Mouse (Mus musculus) erythroid progenitor cell, adult 5-6 weeks (primary cell): ENCODE measurements around the gene Kcnn3. TPM values are rescaled to one million over a fixed set of nuclear protein-coding genes. Genes with fewer than 3 reads are reported as not detected.
A peak's percentile ranks its signal among the peaks of the same experiment; 100 is the strongest.

Experiments used
- ATAC-seq: replicated peaks from 2 replicates; pipeline ENCODE4 v1.8.0; 2016; ENCODE audit warnings: moderate number of reproducible peaks, mild to moderate bottlenecking, moderate TSS enrichment, inconsistent platforms; ENCODE audit not compliant: poor library complexity, low FRiP score, severe bottlenecking
- total RNA-seq, 2 experiments: library from RNA; stranded (forward) in 1 of 2; stranded (reverse) in 1 of 2; fragments of 150-400 nt in 1 of 2; fragments of 186-747, 209-891 nt in 1 of 2; gene quantifications; 2 replicates each; pipeline versions ENCODE4 v1.2.3 to v1.2.4; 2015 to 2017; ENCODE audit warnings: low replicate concordance in 2 of 2

Kcnn3 gene
- total RNA-seq, 2 experiments from 2014 or later = not detected

DNA sequence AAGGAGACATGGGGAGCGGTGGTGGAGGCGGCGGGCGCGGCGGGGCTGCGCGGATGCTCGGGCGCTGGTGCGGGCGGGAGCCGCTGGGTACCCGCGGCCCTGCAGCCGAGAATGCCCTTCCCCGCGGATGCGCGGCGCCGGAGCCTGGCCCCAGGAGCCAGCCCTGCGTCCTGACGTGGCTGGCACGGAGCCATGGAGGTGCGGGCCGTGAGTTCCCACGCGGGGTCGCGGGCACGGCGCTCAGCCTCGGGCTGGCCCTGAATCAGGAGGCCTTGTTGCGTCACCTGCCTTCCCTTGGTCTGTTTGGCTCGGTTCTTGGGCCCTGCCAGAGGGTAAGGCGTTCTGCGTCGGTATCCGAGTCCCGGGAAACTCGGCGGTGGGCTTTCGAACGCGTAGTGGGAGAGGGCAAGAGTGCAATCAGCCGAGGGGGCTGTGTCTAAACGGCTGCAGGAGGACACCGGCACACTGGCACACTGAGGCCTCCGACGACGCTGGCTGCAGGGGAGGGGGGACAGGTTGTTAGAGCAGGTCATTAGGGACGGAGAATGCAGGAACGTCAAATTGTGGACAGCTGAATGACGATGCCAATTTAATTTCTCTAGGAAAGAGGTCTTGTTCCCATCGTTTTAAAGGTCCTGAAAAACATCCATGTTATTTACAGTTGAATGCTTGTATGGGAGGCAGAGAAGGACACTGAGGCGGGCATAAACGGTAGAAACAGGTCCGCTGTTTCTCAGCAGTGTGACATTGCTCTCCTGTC, 195.4 kb downstream of the Kcnn3 start:
- peak; percentile 39; the same call in 1 of the 2 replicates for ATAC-seq

DNA sequence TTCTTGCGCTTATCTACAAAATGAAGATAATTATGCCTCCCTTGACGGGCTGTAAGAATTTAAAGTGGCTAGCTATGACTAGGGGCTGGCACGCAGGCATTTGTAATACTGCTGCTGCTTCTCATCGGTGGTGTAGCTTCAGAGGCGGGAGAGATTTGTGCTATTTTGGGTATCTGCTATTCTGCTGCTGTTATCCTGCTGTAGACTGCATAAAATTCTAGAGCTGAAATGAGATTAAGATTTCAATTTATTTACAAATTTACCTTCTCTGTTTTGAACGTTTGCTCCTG, 195.9 kb downstream of the Kcnn3 start:
- ATAC-seq = no peak

DNA sequence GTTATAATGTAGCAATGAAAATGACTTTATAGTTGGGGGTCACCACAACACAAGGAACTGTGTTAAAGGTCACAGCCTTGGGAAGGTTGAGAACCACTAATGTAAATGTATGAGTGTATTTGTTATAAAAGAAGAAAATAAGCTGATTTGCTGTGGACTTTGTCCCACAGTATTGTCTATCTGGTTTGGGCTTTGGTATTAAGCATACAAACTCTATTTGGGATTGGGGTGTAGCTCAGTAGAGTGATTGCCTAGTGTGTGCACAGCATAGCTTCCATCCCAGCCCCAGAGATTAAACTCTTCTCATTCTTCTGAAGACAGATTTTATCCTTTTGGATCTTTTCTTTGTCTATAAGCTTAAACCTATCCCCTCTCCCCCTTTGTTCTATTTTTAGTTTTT, 202.1 kb downstream of the Kcnn3 start:
- ATAC-seq = no peak

DNA sequence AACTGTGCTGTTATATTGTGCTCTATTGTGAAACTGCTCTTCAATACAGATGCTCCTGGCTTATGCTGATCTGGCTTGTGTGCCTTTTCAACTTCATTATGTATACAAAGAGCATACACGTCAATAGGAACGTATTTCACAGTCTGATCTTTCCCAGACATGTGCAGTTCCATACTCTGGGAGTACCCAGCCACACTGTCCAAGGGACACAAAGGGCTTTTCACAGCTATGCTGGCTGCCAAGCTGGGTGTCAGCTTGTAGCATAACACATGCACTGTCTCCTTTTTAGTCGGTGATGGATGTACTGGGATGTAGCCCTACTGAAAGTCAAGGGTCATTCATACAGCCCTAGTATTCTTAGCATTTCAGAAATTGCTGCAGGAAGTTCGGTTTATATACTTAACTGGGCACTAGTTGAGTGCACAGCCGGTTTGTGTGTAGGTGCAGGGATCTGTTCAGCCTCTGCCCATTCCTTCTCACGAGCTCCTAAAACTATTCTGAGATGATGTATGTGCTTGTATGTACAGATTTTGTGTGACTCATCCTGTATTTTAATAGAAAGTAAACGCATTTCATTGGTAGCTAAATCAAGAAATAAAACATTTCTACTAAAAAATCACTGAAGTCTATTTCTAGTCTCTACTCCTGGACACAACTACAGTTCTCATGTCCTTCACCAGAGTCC, 203.6 kb downstream of the Kcnn3 start:
- no peak for ATAC-seq

Other genes starting within 250 kb of the Kcnn3 start
- gene Slc50a1, start 249.6 kb upstream of the Kcnn3 start, total RNA-seq (2015; ENCODE audit: low replicate concordance) = 17.7 and 35.6 TPM in 2 replicates
- 3.7 and 9.7 TPM in 2 replicates for gene Slc50a1, start 249.6 kb upstream of the Kcnn3 start, total RNA-seq (2017; ENCODE audit: low replicate concordance)
- gene Efna1, start 239.0 kb upstream of the Kcnn3 start, total RNA-seq (2015; ENCODE audit: low replicate concordance) = not detected in 2 replicates
- gene Efna1, start 239.0 kb upstream of the Kcnn3 start, total RNA-seq (2017; ENCODE audit: low replicate concordance) = not detected in 2 replicates
- gene Efna3, start 197.2 kb upstream of the Kcnn3 start, total RNA-seq (2015; ENCODE audit: low replicate concordance) = not detected in 2 replicates
- not detected in 2 replicates for gene Efna3, start 197.2 kb upstream of the Kcnn3 start, total RNA-seq (2017; ENCODE audit: low replicate concordance)
- gene Efna4, start 182.1 kb upstream of the Kcnn3 start, total RNA-seq (2015; ENCODE audit: low replicate concordance) = not detected in 2 replicates
- gene Efna4, start 182.1 kb upstream of the Kcnn3 start, total RNA-seq (2017; ENCODE audit: low replicate concordance) = not detected in 2 replicates
- gene Adam15, start 170.2 kb upstream of the Kcnn3 start, total RNA-seq (2015; ENCODE audit: low replicate concordance) = 6.5 and 13.8 TPM in 2 replicates
- 0.77 and 3.5 TPM in 2 replicates for gene Adam15, start 170.2 kb upstream of the Kcnn3 start, total RNA-seq (2017; ENCODE audit: low replicate concordance)
- gene Dcst2, start 158.2 kb upstream of the Kcnn3 start, total RNA-seq (2015; ENCODE audit: low replicate concordance) = not detected in 2 replicates
- not detected in 2 replicates for gene Dcst2, start 158.2 kb upstream of the Kcnn3 start, total RNA-seq (2017; ENCODE audit: low replicate concordance)
- gene Dcst1, start 154.9 kb upstream of the Kcnn3 start, total RNA-seq (2015; ENCODE audit: low replicate concordance) = not detected in 2 replicates
- not detected in 2 replicates for gene Dcst1, start 154.9 kb upstream of the Kcnn3 start, total RNA-seq (2017; ENCODE audit: low replicate concordance)
- 2.1 and 7.9 TPM in 2 replicates for gene Zbtb7b, start 125.4 kb upstream of the Kcnn3 start, total RNA-seq (2015; ENCODE audit: low replicate concordance)
- gene Zbtb7b, start 125.4 kb upstream of the Kcnn3 start, total RNA-seq (2017; ENCODE audit: low replicate concordance) = 5.1 and 8.9 TPM in 2 replicates
- gene Lenep, start 117.4 kb upstream of the Kcnn3 start, total RNA-seq (2015; ENCODE audit: low replicate concordance) = 1.4 TPM in 1 of 2 replicates, not detected in the other
- gene Lenep, start 117.4 kb upstream of the Kcnn3 start, total RNA-seq (2017; ENCODE audit: low replicate concordance) = not detected in 2 replicates
- gene Flad1, start 108.3 kb upstream of the Kcnn3 start, total RNA-seq (2015; ENCODE audit: low replicate concordance) = 1.1 and 5.4 TPM in 2 replicates
- 0.68 and 1.3 TPM in 2 replicates for gene Flad1, start 108.3 kb upstream of the Kcnn3 start, total RNA-seq (2017; ENCODE audit: low replicate concordance)
- 245 and 268 TPM in 2 replicates for gene Cks1b, start 101.8 kb upstream of the Kcnn3 start, total RNA-seq (2015; ENCODE audit: low replicate concordance)
- gene Cks1b, start 101.8 kb upstream of the Kcnn3 start, total RNA-seq (2017; ENCODE audit: low replicate concordance) = 102 and 103 TPM in 2 replicates
- 77.1 and 79.3 TPM in 2 replicates for gene Shc1, start 101.7 kb upstream of the Kcnn3 start, total RNA-seq (2015; ENCODE audit: low replicate concordance)
- gene Shc1, start 101.7 kb upstream of the Kcnn3 start, total RNA-seq (2017; ENCODE audit: low replicate concordance) = 49.7 and 59.3 TPM in 2 replicates
- 10.9 and 19.1 TPM in 2 replicates for gene Pygo2, start 90.0 kb upstream of the Kcnn3 start, total RNA-seq (2015; ENCODE audit: low replicate concordance)
- 7.1 and 12.1 TPM in 2 replicates for gene Pygo2, start 90.0 kb upstream of the Kcnn3 start, total RNA-seq (2017; ENCODE audit: low replicate concordance)
- 1.8 and 2.1 TPM in 2 replicates for gene Pbxip1, start 83.5 kb upstream of the Kcnn3 start, total RNA-seq (2015; ENCODE audit: low replicate concordance)
- gene Pbxip1, start 83.5 kb upstream of the Kcnn3 start, total RNA-seq (2017; ENCODE audit: low replicate concordance) = 2.7 and 4.1 TPM in 2 replicates
- gene Pmvk, start 65.6 kb upstream of the Kcnn3 start, total RNA-seq (2015; ENCODE audit: low replicate concordance) = 14.1 and 16.3 TPM in 2 replicates
- 8.9 and 13.0 TPM in 2 replicates for gene Pmvk, start 65.6 kb upstream of the Kcnn3 start, total RNA-seq (2017; ENCODE audit: low replicate concordance)
- gene Adar, start 194.9 kb downstream of the Kcnn3 start, total RNA-seq (2015; ENCODE audit: low replicate concordance) = 36.0 and 68.1 TPM in 2 replicates
- 63.2 and 84.3 TPM in 2 replicates for gene Adar, start 194.9 kb downstream of the Kcnn3 start, total RNA-seq (2017; ENCODE audit: low replicate concordance)
- not detected in 2 replicates for gene Chrnb2, start 244.5 kb downstream of the Kcnn3 start, total RNA-seq (2015; ENCODE audit: low replicate concordance)
- gene Chrnb2, start 244.5 kb downstream of the Kcnn3 start, total RNA-seq (2017; ENCODE audit: low replicate concordance) = 0.13 and 0.23 TPM in 2 replicates